Mouse (Mus musculus) lung, postnatal 0 days (tissue): ENCODE measurements around the gene Klhl29.

ENCODE experiments used
- CTCF ChIP-seq: IDR thresholded peaks from 2 replicates; pipeline ENCODE4 v1.5.1; 2016; ENCODE audit warnings: antibody characterized with exemption, mild to moderate bottlenecking
- EP300 ChIP-seq: IDR thresholded peaks from 2 replicates; pipeline ENCODE4 v1.6.1; 2016; ENCODE audit warnings: antibody characterized with exemption, mild to moderate bottlenecking, control low read depth

DNA sequence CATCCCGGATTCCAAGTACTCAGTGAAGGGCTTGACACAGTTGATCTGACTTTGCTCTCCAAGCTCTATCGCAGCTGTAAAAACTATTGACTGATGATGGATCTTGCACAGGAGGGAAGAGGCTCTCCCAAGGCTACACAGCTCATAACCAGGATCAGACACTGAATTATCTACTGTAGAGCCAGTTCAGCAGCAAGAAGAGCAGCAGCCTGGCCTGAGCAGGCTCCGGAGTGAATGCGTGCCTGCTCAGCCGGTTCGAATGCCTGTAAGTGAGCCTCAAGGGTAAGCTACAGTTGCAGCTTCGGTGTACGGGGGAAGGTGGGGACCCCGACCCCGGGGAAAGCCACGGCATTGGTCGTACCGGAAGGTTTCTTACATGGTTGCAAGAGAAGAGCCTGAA is 126.4 kb downstream of the Klhl29 start:
- no peak for TF ChIP-seq CTCF
- TF ChIP-seq EP300, result no peak
